Mouse (Mus musculus): ENCODE data around the gene Fam227b. TPM values are rescaled to one million over a fixed set of nuclear protein-coding genes. Genes with fewer than 3 reads are reported as not detected.

Fam227b gene
- polyA plus RNA-seq (2014; fragmentation: Nextera tagmentation; extraction: Ambion mirVana) = not detected in 2 replicates

- peak; percentile 99 for DNase-seq
Measured at GRCm38 (mm10) chr2:126151855-126152571, at the start of gene Fam227b, which contains the start of gene Dtwd1. Gene Fam227b (minus strand): TSS chr2:126152004. Gene Dtwd1 (plus strand): TSS chr2:126152141.

GRCm38 (mm10) chr2:126198971-126199370 is 47.2 kb upstream of the Fam227b start:
- H3K4me2 ChIP-seq = no peak overlapping the region
- no peak overlapping the region for H3K4me3 ChIP-seq (ENCODE audit: low read depth, low read length)
- H3K9me3 ChIP-seq (ENCODE audit: low read depth, low read length) = no peaks in the 10 kb centered on the region
- no peak overlapping the region for H3K27ac ChIP-seq (ENCODE audit: low read depth)
- no peaks in the 10 kb centered on the region for H3K27me3 ChIP-seq (ENCODE audit: insufficient read depth, low read length)
- TF ChIP-seq CTCF (IDR thresholded peaks at IDR 0.05; ENCODE audit: low read depth) = no peak
- H3K9ac ChIP-seq = no peak overlapping the region
- H3K4me1 ChIP-seq (ENCODE audit: insufficient read depth) = no peaks in the 10 kb centered on the region
- ATAC-seq (ENCODE audit: insufficient read depth) (no peak), DNase-seq (peak; percentile 37)
- 53% methylated on average over 3 of the region's 3 CpGs for WGBS
- no peaks in the 10 kb centered on the region for H3K36me3 ChIP-seq (ENCODE audit: insufficient read depth)

More at GRCm38 (mm10) chr2:126151855-126152571, at the start of gene Fam227b, which contains the start of gene Dtwd1:
- TF ChIP-seq CTCF (IDR thresholded peaks at IDR 0.05; ENCODE audit: low read depth) = no peak
- under 1% methylated on average over 57 of the region's 57 CpGs for WGBS
- Histone ChIP-seq H3K27me3 (ENCODE audit: insufficient read depth, low read length) (no peaks in the 10 kb centered on the region), H3K4me3 (ENCODE audit: low read depth, low read length) (peak within 1 kb of the TSS; percentile 70), H3K4me2 (peak within 1 kb of the TSS; percentile 64), H3K27ac (ENCODE audit: low read depth) (peak within 1 kb of the TSS; percentile 96), H3K9me3 (ENCODE audit: low read depth, low read length) (no peaks in the 10 kb centered on the region), H3K9ac (peak within 1 kb of the TSS; percentile 82), H3K36me3 (ENCODE audit: insufficient read depth) (no peaks in the 10 kb centered on the region), H3K4me1 (ENCODE audit: insufficient read depth) (no peaks in the 10 kb centered on the region; the same call in 1 of the 2 replicates)
- ATAC-seq (ENCODE audit: insufficient read depth) = peak; percentile 99

GRCm38 (mm10) chr2:126195631-126196356 is 44.0 kb upstream of the Fam227b start:
- no peak overlapping the region for H3K4me2 ChIP-seq
- WGBS = 74% methylated on average over 12 of the region's 12 CpGs
- H3K4me3 ChIP-seq (ENCODE audit: low read depth, low read length) = no peak overlapping the region
- ATAC-seq (ENCODE audit: insufficient read depth) (no peak), DNase-seq (no peak)
- H3K36me3 ChIP-seq (ENCODE audit: insufficient read depth) = no peaks in the 10 kb centered on the region
- no peaks in the 10 kb centered on the region for H3K4me1 ChIP-seq (ENCODE audit: insufficient read depth)
- no peak for TF ChIP-seq CTCF (IDR thresholded peaks at IDR 0.05; ENCODE audit: low read depth)
- H3K9ac ChIP-seq = no peak overlapping the region
- H3K27ac ChIP-seq (ENCODE audit: low read depth) = no peak overlapping the region
- H3K27me3 ChIP-seq (ENCODE audit: insufficient read depth, low read length) = no peaks in the 10 kb centered on the region
- no peaks in the 10 kb centered on the region for H3K9me3 ChIP-seq (ENCODE audit: low read depth, low read length)

- H3K9me3 ChIP-seq (ENCODE audit: low read depth, low read length) = no peaks in the 10 kb centered on the region
- no peak overlapping the region for H3K9ac ChIP-seq
- no peak overlapping the region for H3K27ac ChIP-seq (ENCODE audit: low read depth)
- WGBS = 80% methylated on average over 2 of the region's 2 CpGs
- DNase-seq (no peak), ATAC-seq (ENCODE audit: insufficient read depth) (no peak)
- no peak for TF ChIP-seq CTCF (IDR thresholded peaks at IDR 0.05; ENCODE audit: low read depth)
- no peaks in the 10 kb centered on the region for H3K4me1 ChIP-seq (ENCODE audit: insufficient read depth)
- H3K4me2 ChIP-seq = no peak overlapping the region
- no peak overlapping the region for H3K4me3 ChIP-seq (ENCODE audit: low read depth, low read length)
- no peaks in the 10 kb centered on the region for H3K36me3 ChIP-seq (ENCODE audit: insufficient read depth)
- H3K27me3 ChIP-seq (ENCODE audit: insufficient read depth, low read length) = no peaks in the 10 kb centered on the region
Measured at GRCm38 (mm10) chr2:126192129-126192528, 40.3 kb upstream of the Fam227b start.

GRCm38 (mm10) chr2:126191306-126191705 is 39.5 kb upstream of the Fam227b start:
- H3K4me3 ChIP-seq (ENCODE audit: low read depth, low read length) = no peak overlapping the region
- DNase-seq = peak; percentile 9
- no peaks in the 10 kb centered on the region for H3K9me3 ChIP-seq (ENCODE audit: low read depth, low read length)
- no peak overlapping the region for H3K9ac ChIP-seq
- no peak overlapping the region for H3K4me2 ChIP-seq
- ATAC-seq (ENCODE audit: insufficient read depth) = no peak
- no peaks in the 10 kb centered on the region for H3K36me3 ChIP-seq (ENCODE audit: insufficient read depth)
- H3K27ac ChIP-seq (ENCODE audit: low read depth) = no peak overlapping the region
- WGBS = 49% methylated on average over 4 of the region's 4 CpGs
- TF ChIP-seq CTCF (IDR thresholded peaks at IDR 0.05; ENCODE audit: low read depth) = no peak
- no peaks in the 10 kb centered on the region for H3K27me3 ChIP-seq (ENCODE audit: insufficient read depth, low read length)
- H3K4me1 ChIP-seq (ENCODE audit: insufficient read depth) = no peaks in the 10 kb centered on the region

GRCm38 (mm10) chr2:126171427-126171826 is 19.6 kb upstream of the Fam227b start:
- Histone ChIP-seq H3K4me1 (ENCODE audit: insufficient read depth) (no peaks in the 10 kb centered on the region), H3K9ac (no peak overlapping the region), H3K27ac (ENCODE audit: low read depth) (no peak overlapping the region), H3K36me3 (ENCODE audit: insufficient read depth) (no peaks in the 10 kb centered on the region), H3K4me2 (no peak overlapping the region), H3K9me3 (ENCODE audit: low read depth, low read length) (no peaks in the 10 kb centered on the region), H3K4me3 (ENCODE audit: low read depth, low read length) (no peak overlapping the region), H3K27me3 (ENCODE audit: insufficient read depth, low read length) (no peaks in the 10 kb centered on the region)
- no peak for TF ChIP-seq CTCF (IDR thresholded peaks at IDR 0.05; ENCODE audit: low read depth)
- 91% methylated on average over 1 of the region's 1 CpGs for WGBS
- ATAC-seq (ENCODE audit: insufficient read depth) = no peak
- DNase-seq = no peak
